Mouse (Mus musculus) heart, postnatal 0 days (tissue): ENCODE measurements at regions not wholly inside any gene's neighbourhood (a gene's known extent, or its start where the extent isn't known, plus 50 kb on each side); places are given as distances from the start of the nearest gene placed in this dataset.

Experiments used
- ATAC-seq: fragments of 200-750 bp; cut with Nextera tagmentation; 2 replicates; pipeline ENCODE4 v1.8.0; 2017; ENCODE audit warnings: low read depth, moderate number of reproducible peaks, moderate library complexity; ENCODE audit not compliant: insufficient read depth
- DNase-seq: peaks from one replicate; pipeline ENCODE4 v3.0.0-alpha.2; 2016; ENCODE audit warnings: low spot score
- H3K27ac ChIP-seq: fragments of 300-500 bp; sonication (generic); 2 replicates; pipeline ENCODE4 v1.5.1; 2014; ENCODE audit warnings: low read depth, mild to moderate bottlenecking
- H3K27me3 ChIP-seq: fragments of 300-500 bp; sonication (generic); 2 replicates; pipeline ENCODE4 v1.6.1; 2014; ENCODE audit warnings: low read length, mixed read lengths; ENCODE audit not compliant: control insufficient read depth, insufficient read depth
- H3K36me3 ChIP-seq: fragments of 300-500 bp; sonication (generic); replicated peaks from 2 replicates; pipeline ENCODE4 v1.6.1; 2014; ENCODE audit warnings: low read length, mixed read lengths; ENCODE audit not compliant: control insufficient read depth, insufficient read depth
- H3K4me1 ChIP-seq: fragments of 300-500 bp; sonication (generic); 2 replicates; pipeline ENCODE4 v1.6.1; 2014; ENCODE audit warnings: antibody characterized with exemption; ENCODE audit not compliant: control insufficient read depth, insufficient read depth
- H3K4me2 ChIP-seq: fragments of 300-500 bp; sonication (generic); 2 replicates; pipeline ENCODE4 v1.6.1; 2014; ENCODE audit warnings: low read depth, mild to moderate bottlenecking, low read length, moderate library complexity
- H3K4me3 ChIP-seq: fragments of 300-500 bp; sonication (generic); 2 replicates; pipeline ENCODE4 v1.5.1; 2014; ENCODE audit warnings: low read depth, low read length
- H3K9ac ChIP-seq: fragments of 300-500 bp; sonication (generic); replicated peaks from 2 replicates; pipeline ENCODE4 v1.6.1; 2014; ENCODE audit warnings: low read depth, low read length, mixed read lengths
- H3K9me3 ChIP-seq: fragments of 300-500 bp; sonication (generic); replicated peaks from 2 replicates; pipeline ENCODE4 v1.6.1; 2016; ENCODE audit warnings: low read length; ENCODE audit not compliant: control insufficient read depth
- CTCF ChIP-seq: IDR thresholded peaks from 2 replicates; pipeline ENCODE4 v1.5.1; 2016; ENCODE audit warnings: antibody characterized with exemption, control low read depth, low read depth
- EP300 ChIP-seq: IDR thresholded peaks from 2 replicates; pipeline ENCODE4 v1.6.1; 2016; ENCODE audit warnings: antibody characterized with exemption, low read depth
- WGBS: fragments of 180-500 bp; shearing (Covaris S2); extraction: QIAGEN DNeasy Blood & Tissue Kit; methylation state at CpG from one replicate; pipeline ENCODE4 v1.1.7; 2014; 5-methylcytosine and 5-hydroxymethylcytosine counted together

DNA sequence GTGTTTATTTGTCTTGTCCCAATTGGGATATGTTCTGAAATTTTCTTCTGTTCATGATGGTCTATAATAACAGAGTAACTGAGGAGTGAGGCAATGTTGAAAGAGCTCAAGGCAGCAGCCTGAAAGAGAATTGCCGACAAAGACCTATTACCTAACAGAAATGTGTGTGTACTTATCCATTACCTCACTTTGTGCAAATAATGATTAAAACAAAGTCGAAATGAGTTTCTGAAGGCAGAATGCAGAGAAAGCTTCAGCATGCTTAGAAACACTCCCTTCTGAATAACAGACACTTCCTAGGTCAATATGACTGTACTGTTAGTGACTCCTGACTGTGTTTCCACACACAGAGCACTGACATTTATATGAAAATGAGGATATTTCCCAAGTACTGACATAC is 63.0 kb downstream of the Kbtbd8 start:
- WGBS = 58% methylated on average over 2 of the region's 2 CpGs
- no peaks in the 10 kb centered on the region for H3K9me3 ChIP-seq
- DNase-seq (no peak), ATAC-seq (no peak)
- H3K27me3 ChIP-seq = no peaks in the 10 kb centered on the region
- H3K36me3 ChIP-seq = no peaks in the 10 kb centered on the region
- TF ChIP-seq CTCF (no peak), EP300 (no peak)
- H3K4me2 ChIP-seq = no peak overlapping the region
- H3K9ac ChIP-seq = no peak overlapping the region
- H3K4me3 ChIP-seq = no peak overlapping the region
- no peaks in the 10 kb centered on the region for H3K4me1 ChIP-seq
- H3K27ac ChIP-seq = no peak overlapping the region

DNA sequence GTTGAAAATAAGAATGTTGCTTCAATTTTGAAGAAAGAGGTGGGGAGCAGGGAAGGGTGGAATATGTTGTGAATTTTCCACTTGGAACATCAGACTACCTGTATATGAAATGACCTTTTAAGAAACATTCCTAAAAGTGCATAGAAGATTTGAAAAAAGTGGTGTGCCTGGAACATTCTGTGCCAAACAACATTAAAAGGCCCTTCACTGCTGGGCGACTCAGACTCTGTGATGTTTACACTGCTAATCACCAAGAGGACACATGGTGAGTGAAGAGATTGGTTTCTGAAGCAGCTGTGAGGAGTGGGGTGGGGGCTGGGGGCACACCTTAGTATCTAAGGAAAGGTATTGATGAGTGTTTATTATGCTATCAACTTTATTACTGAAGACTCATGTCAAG is 65.2 kb downstream of the Kbtbd8 start:
- Histone ChIP-seq H3K9ac (no peak overlapping the region), H3K27me3 (no peaks in the 10 kb centered on the region), H3K4me3 (no peak overlapping the region), H3K9me3 (no peaks in the 10 kb centered on the region), H3K4me2 (no peak overlapping the region), H3K36me3 (no peaks in the 10 kb centered on the region), H3K4me1 (no peaks in the 10 kb centered on the region), H3K27ac (no peak overlapping the region)
- ATAC-seq (no peak), DNase-seq (no peak)
- TF ChIP-seq CTCF (no peak), EP300 (no peak)
- 15% methylated on average over 1 of the region's 1 CpGs for WGBS

DNA sequence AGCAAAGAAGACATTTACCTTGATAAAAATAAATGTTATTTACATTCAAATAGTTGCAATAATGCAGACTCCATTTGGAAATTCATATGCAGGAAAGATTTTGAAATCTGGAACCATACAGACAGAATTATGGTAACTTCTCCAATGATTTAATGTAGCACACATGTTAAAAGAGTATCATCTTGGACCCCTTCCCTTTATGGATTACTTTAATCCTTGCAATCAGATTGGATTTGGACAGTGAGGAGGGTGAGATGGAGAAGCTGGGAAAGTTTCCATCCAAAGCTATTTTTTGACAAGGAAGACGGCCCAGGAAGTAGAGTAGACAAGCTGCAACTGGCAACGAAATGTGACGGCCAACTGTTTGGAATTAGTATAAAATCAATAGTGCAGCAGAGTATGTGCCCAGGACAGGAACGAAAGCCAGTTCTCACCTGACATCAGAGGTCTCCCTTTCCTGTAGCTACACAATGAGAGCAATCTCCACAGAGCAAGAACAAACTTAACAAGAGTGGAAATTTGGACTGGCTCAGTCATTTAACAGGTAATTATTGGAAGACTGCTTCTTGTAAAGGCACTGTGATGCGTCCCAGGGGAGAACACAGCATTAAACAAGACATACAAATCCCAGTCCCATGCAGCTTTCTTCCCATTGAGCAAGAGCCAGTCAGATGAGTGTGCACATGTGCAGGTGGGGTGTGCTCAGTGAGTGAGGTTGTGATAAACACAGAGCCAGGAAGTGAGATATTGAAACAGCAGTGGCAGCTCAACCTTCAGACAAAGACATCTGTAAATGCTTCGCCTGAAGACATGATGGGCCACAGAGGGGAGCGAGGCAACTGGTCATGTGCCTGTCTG is 68.3 kb downstream of the Kbtbd8 start:
- no peaks in the 10 kb centered on the region for H3K4me1 ChIP-seq
- H3K9me3 ChIP-seq = no peaks in the 10 kb centered on the region
- TF ChIP-seq EP300 = no peak
- TF ChIP-seq CTCF = no peak
- H3K4me2 ChIP-seq = no peak overlapping the region
- no peak overlapping the region for H3K4me3 ChIP-seq
- no peak overlapping the region for H3K27ac ChIP-seq
- H3K27me3 ChIP-seq = no peaks in the 10 kb centered on the region
- no peaks in the 10 kb centered on the region for H3K36me3 ChIP-seq
- ATAC-seq (no peak), DNase-seq (peak; percentile 5)
- H3K9ac ChIP-seq = no peak overlapping the region
- WGBS = 59% methylated on average over 7 of the region's 7 CpGs

DNA sequence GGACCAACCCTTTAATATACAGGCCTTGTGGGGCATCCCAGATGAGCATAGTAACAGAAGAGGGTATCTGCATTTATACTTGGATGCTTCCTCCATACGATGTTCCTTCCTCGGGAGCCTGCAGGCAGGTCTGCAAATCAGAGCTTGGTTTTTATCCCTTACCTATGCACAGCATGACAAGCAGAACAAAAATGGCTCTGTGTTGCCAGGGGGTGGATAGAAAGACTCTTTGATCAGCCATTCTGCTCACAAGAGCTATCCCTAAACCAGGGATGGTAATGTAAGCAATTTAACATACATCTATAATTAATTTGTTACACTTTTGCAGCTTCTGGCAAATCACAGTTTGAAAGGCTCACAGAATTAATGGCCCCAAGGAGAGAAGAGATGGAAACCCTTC is 79.6 kb downstream of the Kbtbd8 start:
- ATAC-seq = no peak
- no peaks in the 10 kb centered on the region for H3K27me3 ChIP-seq
- no peak overlapping the region for H3K4me2 ChIP-seq
- DNase-seq = no peak
- H3K9ac ChIP-seq = no peak overlapping the region
- H3K36me3 ChIP-seq = no peaks in the 10 kb centered on the region
- 73% methylated on average over 2 of the region's 2 CpGs for WGBS
- no peaks in the 10 kb centered on the region for H3K4me1 ChIP-seq
- no peak overlapping the region for H3K27ac ChIP-seq
- no peaks in the 10 kb centered on the region for H3K9me3 ChIP-seq
- no peak for TF ChIP-seq CTCF
- H3K4me3 ChIP-seq = no peak overlapping the region

DNA sequence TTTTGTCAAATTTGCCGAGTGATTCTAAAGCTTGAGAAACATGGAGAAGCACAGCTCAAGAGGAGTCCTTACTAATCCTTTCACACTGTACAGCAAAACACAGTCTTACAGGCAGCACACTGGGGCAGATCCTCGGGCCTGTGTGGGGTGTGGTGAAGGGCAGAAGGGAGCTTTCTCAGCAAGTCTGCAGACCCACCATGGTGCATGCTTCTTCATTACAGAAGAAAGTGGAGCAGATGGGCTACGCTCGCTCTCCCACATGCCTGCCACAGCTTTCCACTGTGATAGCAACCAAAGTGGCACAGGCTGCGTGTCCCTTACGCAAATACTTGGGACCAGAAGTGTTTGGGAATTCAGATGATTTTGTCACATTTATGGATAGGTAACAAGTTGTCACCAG is 81.6 kb downstream of the Kbtbd8 start:
- Histone ChIP-seq H3K9me3 (no peaks in the 10 kb centered on the region), H3K4me2 (no peak overlapping the region), H3K4me1 (no peaks in the 10 kb centered on the region), H3K36me3 (no peaks in the 10 kb centered on the region), H3K4me3 (no peak overlapping the region), H3K27ac (no peak overlapping the region), H3K27me3 (no peaks in the 10 kb centered on the region), H3K9ac (no peak overlapping the region)
- TF ChIP-seq CTCF (no peak), EP300 (no peak)
- no peak for DNase-seq
- 69% methylated on average over 6 of the region's 6 CpGs for WGBS
- ATAC-seq = no peak

DNA sequence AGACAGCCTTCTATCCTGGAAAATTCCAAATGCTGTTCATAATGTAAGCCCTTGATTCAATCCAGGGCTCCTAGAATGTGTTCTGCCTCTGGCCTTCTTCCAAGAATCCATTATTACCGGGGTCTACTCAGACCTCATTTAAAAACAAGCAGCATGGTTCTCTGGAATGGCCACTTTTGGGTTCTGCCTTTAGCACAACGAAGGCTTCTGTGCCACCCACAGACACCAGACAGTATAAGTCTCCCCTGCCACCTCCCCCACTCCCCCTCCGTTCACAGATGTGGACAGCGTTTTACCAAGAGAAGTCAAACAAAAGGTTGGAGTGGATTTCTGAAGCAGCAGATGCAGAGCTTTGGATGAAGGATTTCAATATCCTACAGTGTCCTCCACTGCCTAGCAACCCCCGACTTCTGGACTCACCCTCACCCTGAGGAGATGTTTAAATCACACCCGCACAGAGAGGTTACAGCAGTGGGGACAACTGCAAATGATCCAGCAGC is 85.3 kb downstream of the Kbtbd8 start:
- Histone ChIP-seq H3K27me3 (no peaks in the 10 kb centered on the region), H3K9ac (no peak overlapping the region), H3K36me3 (no peaks in the 10 kb centered on the region), H3K4me3 (no peak overlapping the region), H3K9me3 (no peaks in the 10 kb centered on the region), H3K4me2 (no peak overlapping the region), H3K27ac (no peak overlapping the region), H3K4me1 (no peaks in the 10 kb centered on the region)
- WGBS = 48% methylated on average over 6 of the region's 6 CpGs
- ATAC-seq (no peak), DNase-seq (no peak)
- TF ChIP-seq CTCF (no peak), EP300 (no peak)
